Mouse (Mus musculus) stomach, embryonic 15.5 days (tissue): ENCODE data around the gene Aebp2. TPM values are rescaled to one million over a fixed set of nuclear protein-coding genes. Genes with fewer than 3 reads are reported as not detected.

Source experiments
- ATAC-seq: fragments of 200-750 bp; cut with Nextera tagmentation; 2 replicates; pipeline ENCODE4 v1.8.0; 2017; ENCODE audit warnings: low read depth, moderate number of reproducible peaks, moderate TSS enrichment; ENCODE audit not compliant: insufficient read depth, low FRiP score
- H3K27ac ChIP-seq: fragments of 300-500 bp; sonication (generic); 2 replicates; pipeline ENCODE4 v1.5.1; 2015; ENCODE audit warnings: mild to moderate bottlenecking, inconsistent platforms
- H3K27me3 ChIP-seq: fragments of 300-500 bp; sonication (generic); replicated peaks from 2 replicates; pipeline ENCODE4 v1.6.1; 2015; ENCODE audit warnings: inconsistent platforms
- H3K36me3 ChIP-seq: fragments of 300-500 bp; sonication (generic); 2 replicates; pipeline ENCODE4 v1.6.1; 2015; ENCODE audit warnings: inconsistent platforms
- H3K4me1 ChIP-seq: fragments of 300-500 bp; sonication (generic); 2 replicates; pipeline ENCODE4 v1.6.1; 2015; ENCODE audit warnings: inconsistent platforms
- H3K4me2 ChIP-seq: fragments of 300-500 bp; sonication (generic); 2 replicates; pipeline ENCODE4 v1.6.1; 2015; ENCODE audit warnings: mild to moderate bottlenecking, inconsistent platforms
- H3K4me3 ChIP-seq: fragments of 300-500 bp; sonication (generic); replicated peaks from 2 replicates; pipeline ENCODE4 v1.5.1; 2015; ENCODE audit warnings: inconsistent platforms
- H3K9ac ChIP-seq: fragments of 300-500 bp; sonication (generic); 2 replicates; pipeline ENCODE4 v1.6.1; 2015; ENCODE audit warnings: inconsistent platforms
- H3K9me3 ChIP-seq: fragments of 300-500 bp; sonication (generic); 2 replicates; pipeline ENCODE4 v1.6.1; 2016; ENCODE audit warnings: inconsistent platforms
- whole genome bisulfite sequencing: fragments of 180-500 bp; shearing (Covaris S2); methylation state at CpG from one replicate; pipeline ENCODE4 v1.1.7; 2015; 5-methylcytosine and 5-hydroxymethylcytosine counted together
- polyA plus RNA-seq: library from polyadenylated mRNA; unstranded; fragments of >200 nt; fragmentation: Nextera tagmentation; extraction: Ambion mirVana; gene quantifications from 2 replicates; pipeline ENCODE4 v1.2.1, GENCODE M21; 2015

The Aebp2 gene
- polyA plus RNA-seq, 1 experiment from 2014 or later: 12.6 TPM

DNA sequence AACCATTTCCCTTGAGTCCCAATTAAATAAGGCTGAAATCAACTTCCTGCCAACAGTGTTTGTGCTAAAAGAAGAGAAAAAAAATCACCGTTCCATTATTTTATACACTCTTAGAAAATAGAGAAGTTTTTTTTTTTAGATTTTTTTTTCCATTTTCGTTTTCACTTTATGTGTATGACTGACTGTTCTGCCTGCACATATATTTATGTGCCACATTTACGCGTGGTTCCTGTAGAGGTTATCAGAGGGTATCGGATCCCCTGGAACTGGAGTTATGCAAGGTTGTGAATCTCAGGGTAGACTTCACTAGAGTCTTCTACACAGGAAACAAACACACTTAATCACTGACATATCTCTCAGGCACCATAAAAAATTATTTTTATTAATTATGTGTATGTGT, 12.3 kb upstream of the Aebp2 start:
- no peak for ATAC-seq
- Histone ChIP-seq H3K27ac (no peak overlapping the region), H3K4me2 (no peak overlapping the region), H3K36me3 (no peaks in the 10 kb centered on the region), H3K4me3 (no peak overlapping the region), H3K27me3 (no peaks in the 10 kb centered on the region), H3K4me1 (no peaks in the 10 kb centered on the region), H3K9ac (no peak overlapping the region), H3K9me3 (no peaks in the 10 kb centered on the region)
- WGBS: 85% methylated on average over 5 of the region's 5 CpGs

DNA sequence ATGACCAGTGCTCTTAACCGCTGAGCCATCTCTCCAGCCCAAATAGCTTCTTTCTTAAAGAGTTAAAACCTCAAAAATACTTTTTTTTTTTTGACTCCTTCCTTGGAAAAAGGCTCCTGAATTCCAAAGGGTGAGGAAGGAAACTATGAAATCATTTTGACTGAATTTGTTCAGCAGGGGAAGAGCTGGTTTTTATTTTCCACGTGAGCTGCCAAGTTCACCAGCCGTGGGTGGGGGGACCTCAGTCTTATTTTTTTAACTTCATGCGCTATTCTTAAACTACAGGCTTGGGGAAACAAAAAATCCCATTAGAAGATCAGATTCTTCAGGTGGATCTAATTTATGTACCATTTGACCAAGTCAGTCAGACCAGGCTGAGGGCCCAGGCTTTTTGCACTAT, 11.2 kb upstream of the Aebp2 start:
- no peaks in the 10 kb centered on the region for H3K9me3 ChIP-seq
- no peak overlapping the region for H3K27ac ChIP-seq
- no peak overlapping the region for H3K9ac ChIP-seq
- 75% methylated on average over 4 of the region's 4 CpGs for WGBS
- no peak overlapping the region for H3K4me3 ChIP-seq
- ATAC-seq: no peak
- no peak overlapping the region for H3K4me2 ChIP-seq
- no peaks in the 10 kb centered on the region for H3K36me3 ChIP-seq
- no peaks in the 10 kb centered on the region for H3K4me1 ChIP-seq
- no peaks in the 10 kb centered on the region for H3K27me3 ChIP-seq

DNA sequence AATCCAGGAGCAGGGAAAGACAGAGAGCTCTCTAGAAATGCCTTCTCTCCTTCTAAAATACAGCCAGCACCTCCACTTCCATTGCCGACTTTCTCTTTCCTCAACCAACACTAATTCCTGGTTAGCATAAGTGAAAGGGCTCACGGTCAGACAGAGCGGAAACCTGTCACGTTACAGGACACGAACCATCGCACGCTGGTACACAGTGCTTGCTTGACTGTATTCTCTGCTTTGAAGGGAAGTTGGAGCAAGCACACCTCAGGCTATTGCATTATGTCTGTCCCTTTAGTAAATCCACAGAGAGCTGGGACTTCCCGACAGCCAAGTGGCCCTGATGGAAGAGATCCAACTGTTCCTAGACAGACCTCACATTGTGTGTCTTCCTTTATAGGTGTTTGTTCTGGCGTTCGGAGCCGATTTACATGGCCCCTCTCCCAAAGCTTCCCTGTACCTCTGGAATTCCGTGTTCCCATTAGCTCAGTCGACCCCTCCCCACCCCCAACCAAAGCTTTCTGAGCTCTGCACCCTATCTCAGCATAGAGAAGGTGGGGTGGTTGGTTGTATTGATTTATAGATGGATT, 10.5 kb upstream of the Aebp2 start:
- no peaks in the 10 kb centered on the region for H3K27me3 ChIP-seq
- H3K9me3 ChIP-seq: no peaks in the 10 kb centered on the region
- 75% methylated on average over 13 of the region's 13 CpGs for WGBS

DNA sequence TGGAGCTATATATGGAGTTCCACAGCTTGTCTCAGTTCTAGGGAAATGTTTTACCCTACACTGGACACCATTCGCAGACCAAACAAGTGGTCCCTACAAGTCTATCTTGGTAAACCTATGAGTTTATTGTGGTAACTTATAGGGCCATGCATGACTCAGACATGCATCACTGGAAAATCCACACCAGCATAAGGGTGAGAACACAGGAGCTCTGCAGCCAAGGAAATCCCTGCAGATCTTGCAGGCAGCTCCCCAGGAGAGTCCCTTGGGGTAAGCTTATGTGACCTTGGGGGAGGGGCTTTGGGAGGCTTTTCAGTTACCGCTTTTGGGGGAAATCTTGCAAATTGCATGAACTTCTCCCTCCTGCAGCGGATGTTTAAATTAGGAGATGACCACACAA, 8.6 kb upstream of the Aebp2 start:
- no peak overlapping the region for H3K27ac ChIP-seq
- no peaks in the 10 kb centered on the region for H3K27me3 ChIP-seq
- H3K9ac ChIP-seq: no peak overlapping the region
- no peak overlapping the region for H3K4me2 ChIP-seq
- H3K9me3 ChIP-seq: no peaks in the 10 kb centered on the region
- no peak overlapping the region for H3K4me3 ChIP-seq
- no peak for ATAC-seq
- 82% methylated on average over 3 of the region's 3 CpGs for WGBS
- no peaks in the 10 kb centered on the region for H3K36me3 ChIP-seq
- H3K4me1 ChIP-seq: no peaks in the 10 kb centered on the region

More for the DNA sequence above, 10.5 kb upstream of the Aebp2 start:
- Histone ChIP-seq H3K9ac (no peak overlapping the region), H3K4me3 (no peak overlapping the region), H3K27ac (no peak overlapping the region), H3K4me2 (no peak overlapping the region), H3K36me3 (no peaks in the 10 kb centered on the region), H3K4me1 (no peaks in the 10 kb centered on the region)
- ATAC-seq: no peak

DNA sequence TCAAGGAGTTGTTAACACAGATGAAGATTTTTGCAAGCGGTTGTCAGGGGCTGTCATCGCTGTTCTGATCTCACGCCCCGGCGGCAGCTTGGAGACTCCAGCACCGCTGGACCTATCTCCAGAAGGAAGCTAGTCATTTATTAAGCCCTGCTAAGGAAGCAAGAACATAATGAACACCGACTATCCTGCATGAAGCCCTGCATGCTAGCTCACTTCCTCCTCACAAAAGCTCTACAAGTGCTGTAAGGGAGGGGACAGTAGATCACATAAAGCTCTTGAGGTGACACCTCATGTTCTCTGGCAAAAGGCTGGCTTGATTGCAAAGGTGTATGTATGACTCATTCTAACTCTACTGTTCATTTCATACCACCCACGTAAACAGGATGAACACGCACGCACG, 7.8 kb upstream of the Aebp2 start:
- WGBS: 80% methylated on average over 11 of the region's 11 CpGs
- ATAC-seq: no peak
- no peak overlapping the region for H3K4me3 ChIP-seq
- no peak overlapping the region for H3K9ac ChIP-seq
- H3K27ac ChIP-seq: no peak overlapping the region
- H3K36me3 ChIP-seq: no peaks in the 10 kb centered on the region
- H3K4me2 ChIP-seq: no peak overlapping the region
- no peaks in the 10 kb centered on the region for H3K9me3 ChIP-seq
- no peaks in the 10 kb centered on the region for H3K4me1 ChIP-seq
- no peaks in the 10 kb centered on the region for H3K27me3 ChIP-seq

DNA sequence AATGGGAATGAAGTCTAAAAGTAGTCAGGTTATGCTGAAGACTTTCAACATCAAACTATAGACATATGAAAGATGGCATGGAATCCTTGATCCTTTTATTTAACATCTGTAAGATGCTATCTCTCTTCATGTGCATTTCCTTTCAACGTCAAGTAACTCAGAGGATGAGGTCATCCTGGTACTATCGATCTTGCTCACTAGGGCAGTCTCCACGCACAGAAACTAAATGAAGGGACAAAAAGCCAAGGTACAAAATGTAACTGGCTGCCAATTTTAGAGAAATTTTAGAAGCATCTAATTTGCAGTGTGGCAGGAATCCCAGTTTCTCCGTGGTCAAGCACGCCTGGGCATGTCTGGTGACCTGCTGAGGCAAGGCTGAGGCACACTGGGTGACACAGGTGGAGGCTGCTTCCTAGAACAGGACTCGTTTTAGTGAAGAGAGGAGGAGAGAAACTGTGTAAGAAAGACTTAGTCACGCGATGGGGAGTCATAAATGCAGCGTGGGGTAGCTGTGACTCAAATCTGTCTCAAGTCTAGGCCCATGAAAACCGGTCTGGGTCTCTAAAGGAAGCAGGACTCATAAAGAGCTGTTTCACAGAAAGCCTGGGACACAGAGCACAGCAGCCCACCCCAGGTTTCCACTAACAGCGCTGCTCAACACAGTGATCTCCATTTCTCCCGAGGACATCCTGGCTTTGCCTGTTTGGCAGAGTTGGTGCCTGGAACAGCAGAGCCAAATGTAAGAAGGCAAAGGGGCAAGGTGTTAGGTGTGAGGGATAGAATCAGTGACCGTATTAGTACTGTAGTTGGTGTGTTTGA, 1.7 kb upstream of the Aebp2 start:
- Histone ChIP-seq H3K27ac (peak overlapping the region; percentile 71), H3K36me3 (no peaks in the 10 kb centered on the region), H3K4me3 (no peak overlapping the region), H3K27me3 (no peaks in the 10 kb centered on the region), H3K9ac (no peak overlapping the region), H3K4me1 (peaks cover 8% of the 10 kb centered on the region), H3K4me2 (no peak overlapping the region), H3K9me3 (no peaks in the 10 kb centered on the region)
- ATAC-seq: no peak
- WGBS: 60% methylated on average over 13 of the region's 13 CpGs

DNA sequence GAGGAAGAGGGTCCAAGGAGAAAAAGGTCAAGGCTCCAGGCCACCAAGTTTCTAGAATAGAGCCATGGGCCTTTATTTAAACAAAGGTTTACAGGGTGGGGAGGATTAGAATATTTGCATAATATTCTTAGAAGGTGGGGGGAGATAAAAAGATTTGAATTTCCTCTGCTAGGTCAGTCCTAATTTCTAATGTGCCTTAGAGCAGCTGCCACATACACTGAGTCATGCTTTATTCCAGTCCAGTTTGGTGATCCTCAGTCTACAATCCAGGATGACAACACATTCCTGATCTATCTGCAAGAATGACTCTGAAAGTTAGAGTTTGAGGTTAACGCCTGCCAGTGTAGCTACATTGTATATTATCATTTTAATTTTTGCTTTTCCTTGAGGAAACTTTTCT, 841 bp upstream of the Aebp2 start:
- H3K27ac ChIP-seq: peak overlapping the region; percentile 71; the same call in 1 of the 2 replicates
- no peaks in the 10 kb centered on the region for H3K9me3 ChIP-seq
- peaks cover 14% of the 10 kb centered on the region for H3K4me1 ChIP-seq
- ATAC-seq: no peak
- no peaks in the 10 kb centered on the region for H3K27me3 ChIP-seq
- no peak overlapping the region for H3K4me3 ChIP-seq
- H3K36me3 ChIP-seq: no peaks in the 10 kb centered on the region
- H3K4me2 ChIP-seq: no peak overlapping the region
- no peak overlapping the region for H3K9ac ChIP-seq
- WGBS: 87% methylated on average over 1 of the region's 1 CpGs

DNA sequence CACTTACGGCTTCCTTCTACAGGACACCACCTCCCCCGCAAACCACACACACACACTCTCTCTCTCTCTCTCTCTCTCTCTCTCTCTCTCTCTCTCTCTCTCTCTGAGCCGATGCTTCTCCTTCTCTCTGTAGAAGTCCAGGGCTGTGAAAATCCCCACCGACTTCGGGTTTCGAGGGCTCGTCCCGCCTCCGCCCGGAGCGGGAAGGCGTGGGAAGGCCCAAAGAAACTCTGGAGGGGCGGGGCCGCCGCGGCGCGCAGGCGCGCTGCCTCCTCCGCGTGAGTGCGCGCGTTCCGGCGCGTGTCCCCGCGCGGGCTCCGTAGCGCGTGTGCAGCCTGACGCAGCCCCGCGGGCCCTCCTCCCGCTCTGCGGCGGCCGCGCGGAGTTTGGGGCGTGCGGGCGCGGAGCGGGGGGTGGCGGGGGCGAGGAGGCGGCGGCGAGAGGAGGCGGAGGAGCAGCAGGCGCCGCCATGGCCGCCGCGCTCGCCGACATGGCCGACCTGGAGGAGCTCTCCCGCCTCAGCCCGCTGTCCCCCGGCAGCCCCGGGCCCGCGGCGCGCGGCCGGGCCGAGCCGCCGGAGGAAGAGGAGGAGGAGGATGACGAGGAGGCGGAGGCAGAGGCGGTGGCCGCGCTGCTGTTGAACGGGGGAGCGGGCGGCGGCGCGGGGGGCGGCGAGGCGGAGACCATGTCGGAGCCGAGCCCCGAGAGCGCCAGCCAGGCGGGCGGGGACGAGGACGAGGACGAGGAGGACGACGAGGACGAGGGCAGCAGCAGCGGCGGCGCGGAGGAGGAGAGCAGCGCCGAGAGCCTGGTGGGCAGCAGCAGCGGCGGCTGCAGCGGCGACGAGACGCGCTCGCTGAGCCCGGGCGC, 998 bp downstream of the Aebp2 start:
- H3K27me3 ChIP-seq: no peaks in the 10 kb centered on the region
- H3K4me3 ChIP-seq: peak overlapping the region; percentile 100
- peaks cover 16% of the 10 kb centered on the region for H3K4me1 ChIP-seq
- H3K36me3 ChIP-seq: no peaks in the 10 kb centered on the region
- under 1% methylated on average over 101 of the region's 117 CpGs for WGBS
- peak overlapping the region; percentile 61 for H3K4me2 ChIP-seq
- H3K9me3 ChIP-seq: no peaks in the 10 kb centered on the region
- ATAC-seq: peak; percentile 92
- H3K27ac ChIP-seq: peak overlapping the region; percentile 97
- peak overlapping the region; percentile 94 for H3K9ac ChIP-seq

DNA sequence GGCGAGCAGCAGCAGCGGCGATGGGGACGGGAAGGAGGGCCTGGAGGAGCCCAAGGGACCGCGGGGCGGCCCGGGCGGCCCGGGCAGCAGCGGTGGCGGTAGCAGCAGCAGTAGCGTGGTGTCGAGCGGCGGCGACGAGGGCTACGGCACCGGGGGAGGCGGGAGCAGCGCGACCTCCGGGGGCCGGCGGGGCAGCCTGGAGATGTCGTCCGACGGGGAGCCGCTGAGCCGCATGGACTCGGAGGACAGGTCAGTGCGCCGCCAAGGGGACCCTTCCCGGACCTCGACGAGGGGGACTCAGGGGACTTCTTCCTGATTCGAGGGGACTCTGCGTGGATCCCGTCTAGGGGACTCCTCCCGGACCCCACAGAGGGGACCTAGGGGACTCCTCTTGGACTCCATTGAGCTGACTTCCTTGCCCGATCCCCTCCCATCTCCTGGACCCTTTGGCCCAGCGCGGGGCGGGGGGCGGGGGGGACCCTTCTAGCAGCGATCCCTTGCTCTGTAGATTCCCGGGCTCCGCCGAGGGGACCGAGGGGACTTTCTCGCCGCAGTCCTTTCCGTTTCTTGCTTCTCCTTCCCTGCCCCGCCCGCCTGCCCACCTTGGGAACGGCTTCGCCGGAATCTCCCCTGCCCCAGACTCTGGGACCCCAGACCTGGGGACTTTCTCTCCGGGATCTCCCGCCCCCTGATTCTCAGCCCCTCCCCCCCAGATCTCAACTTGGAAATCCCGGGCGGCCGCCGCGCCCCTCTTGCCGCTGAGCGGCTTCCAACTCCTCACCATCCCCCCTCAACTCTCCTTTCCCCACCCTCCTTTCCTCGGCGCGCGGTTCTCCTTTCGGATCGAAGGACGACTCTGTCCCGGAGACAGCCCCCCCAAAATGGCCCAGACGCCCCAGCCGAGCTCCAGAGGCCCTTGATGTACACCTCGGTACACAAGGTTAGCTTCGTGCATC, 1.9 kb downstream of the Aebp2 start:
- H3K4me3 ChIP-seq: peak overlapping the region; percentile 100
- no peaks in the 10 kb centered on the region for H3K9me3 ChIP-seq
- H3K27ac ChIP-seq: peak overlapping the region; percentile 97
- peaks cover 16% of the 10 kb centered on the region for H3K4me1 ChIP-seq
- no peaks in the 10 kb centered on the region for H3K36me3 ChIP-seq
- H3K4me2 ChIP-seq: peak overlapping the region; percentile 61
- WGBS: under 1% methylated on average over 65 of the region's 80 CpGs
- H3K27me3 ChIP-seq: no peaks in the 10 kb centered on the region
- ATAC-seq: peak; percentile 30
- H3K9ac ChIP-seq: peak overlapping the region; percentile 94

DNA sequence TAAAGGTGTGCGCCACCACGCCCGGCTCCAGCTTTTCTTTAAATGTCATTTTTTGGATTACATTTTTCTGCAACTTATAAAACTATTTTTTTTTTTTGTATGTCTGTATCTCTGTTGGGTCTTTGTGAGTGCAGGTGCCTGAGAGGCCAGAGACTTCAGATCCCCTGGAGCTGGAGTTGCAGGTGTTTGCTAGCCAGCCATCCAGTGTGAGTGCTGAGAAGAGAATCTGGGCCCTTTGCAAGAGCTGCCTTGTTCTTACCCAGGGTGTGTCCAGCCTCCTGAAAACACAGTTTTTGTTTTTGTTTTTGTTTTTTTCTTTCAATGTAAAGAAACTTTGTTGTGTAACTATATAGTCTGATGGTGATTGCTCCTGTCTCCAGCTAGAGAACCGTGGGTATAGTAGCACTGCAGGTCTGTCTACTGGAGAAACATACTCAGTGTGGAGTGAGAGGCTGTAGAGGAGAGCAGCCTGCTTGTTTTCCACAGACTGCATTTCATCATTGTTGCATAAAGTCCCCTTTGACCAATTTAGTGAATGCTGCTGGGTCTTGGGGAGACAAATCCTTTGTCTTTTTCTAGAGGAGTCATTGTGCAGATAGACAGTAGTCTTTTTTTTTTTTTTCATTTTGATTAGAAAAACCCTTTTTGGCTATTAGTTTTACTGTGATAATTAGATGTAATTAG, 6.9 kb downstream of the Aebp2 start:
- Histone ChIP-seq H3K4me1 (peaks cover 14% of the 10 kb centered on the region), H3K27ac (no peak overlapping the region), H3K27me3 (no peaks in the 10 kb centered on the region), H3K4me3 (no peak overlapping the region), H3K9ac (no peak overlapping the region), H3K4me2 (no peak overlapping the region), H3K36me3 (0 out of 2 replicates have a peak, but pooled peaks cover 4% of the 10 kb centered on the region), H3K9me3 (no peaks in the 10 kb centered on the region)
- no peak for ATAC-seq
- WGBS: 86% methylated on average over 4 of the region's 4 CpGs

DNA sequence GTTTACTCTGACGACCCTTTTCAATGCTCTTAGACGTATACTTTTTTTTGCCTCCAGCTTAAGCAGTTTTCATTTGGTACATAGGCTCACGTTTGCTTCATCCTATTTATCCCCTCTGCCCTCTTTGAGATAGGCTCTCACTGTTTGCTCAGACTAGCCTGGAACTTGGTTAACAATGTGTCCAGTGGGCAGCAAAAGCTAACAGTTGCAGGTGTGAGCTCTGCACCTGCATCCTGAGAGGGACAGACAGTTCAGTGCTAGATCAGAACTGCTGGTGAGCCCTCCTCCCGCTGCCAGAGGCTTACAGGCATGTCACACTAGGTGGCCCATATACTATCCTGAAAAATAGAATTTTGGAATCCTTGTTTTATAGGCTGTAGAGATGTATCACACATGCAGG, 7.8 kb downstream of the Aebp2 start:
- Histone ChIP-seq H3K36me3 (0 out of 2 replicates have a peak, but pooled peaks cover 7% of the 10 kb centered on the region), H3K9me3 (no peaks in the 10 kb centered on the region), H3K4me3 (no peak overlapping the region), H3K9ac (no peak overlapping the region), H3K4me1 (peaks cover 14% of the 10 kb centered on the region), H3K27ac (no peak overlapping the region), H3K4me2 (no peak overlapping the region), H3K27me3 (no peaks in the 10 kb centered on the region)
- WGBS: 54% methylated on average over 4 of the region's 4 CpGs
- no peak for ATAC-seq
